Mouse (Mus musculus): ENCODE data around the gene Gm10310. TPM values are rescaled to one million over a fixed set of nuclear protein-coding genes. Genes with fewer than 3 reads are reported as not detected.

The Gm10310 gene
- 0.15 TPM for total RNA-seq (2023)

DNA sequence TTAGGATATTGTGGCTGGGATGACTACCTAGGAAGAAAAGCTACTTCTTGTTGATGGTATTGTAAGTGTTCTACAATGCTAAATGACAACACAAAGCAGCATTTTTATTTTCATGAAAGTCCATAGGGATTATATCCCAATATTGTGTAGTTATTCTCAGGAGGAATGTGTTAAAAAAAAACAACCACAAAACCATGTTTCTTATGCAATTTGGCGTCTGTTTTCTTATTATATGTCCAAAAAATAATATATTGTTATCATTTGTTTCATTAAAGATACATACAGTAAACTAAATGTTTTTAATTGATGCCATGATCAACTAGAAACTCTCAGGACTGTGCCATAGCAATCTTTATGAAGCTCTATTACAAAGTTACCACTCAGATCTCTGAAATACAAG is at the start of gene Gm10310:
Gm10310 (minus strand) TSS at position 101 of the 400 bp plus-strand sequence.

DNA sequence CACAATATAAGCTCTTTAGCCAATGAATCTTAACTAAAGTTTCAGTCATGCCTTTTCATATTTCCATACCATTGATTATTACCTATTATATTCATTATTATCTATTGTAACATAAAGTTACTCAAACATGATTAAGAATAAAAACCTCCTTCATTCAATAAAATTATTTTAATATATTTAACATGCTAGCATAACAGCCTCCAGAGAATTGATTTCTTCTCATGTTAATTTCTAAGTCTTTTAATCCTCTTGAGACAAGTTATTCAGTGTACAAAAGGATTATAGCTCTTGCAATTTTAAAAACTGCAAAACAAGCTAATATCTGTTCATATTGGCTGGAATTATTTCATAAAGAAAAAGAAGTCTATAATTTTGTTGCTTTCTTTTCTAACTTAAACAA is 45.2 kb upstream of the Gm10310 start, which contains the start of gene Olfr821:
Olfr821 (plus strand) TSS at position 301 of the 400 bp plus-strand sequence.

DNA sequence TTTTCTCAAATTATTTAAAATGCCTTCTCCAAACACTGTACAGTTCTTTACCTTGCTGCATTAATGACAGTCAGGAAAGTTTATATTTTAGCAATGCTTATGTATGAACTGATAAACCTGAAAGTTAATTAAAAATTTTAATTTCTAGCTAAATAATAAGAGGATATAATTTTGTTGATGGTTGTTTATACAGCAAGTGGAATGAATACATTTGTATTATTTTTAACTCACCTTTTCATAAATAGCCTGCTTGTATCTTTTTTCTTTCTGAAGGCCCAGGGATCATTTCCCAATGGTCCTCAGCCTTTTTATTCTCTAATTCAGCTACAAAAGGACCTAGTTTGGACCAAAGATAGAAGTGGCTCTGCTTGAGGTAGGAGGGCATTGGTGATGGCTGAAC is 27.5 kb upstream of the Gm10310 start, which contains the start of gene Olfr820:
Olfr820 (plus strand) TSS at position 301 of the 400 bp plus-strand sequence.

DNA sequence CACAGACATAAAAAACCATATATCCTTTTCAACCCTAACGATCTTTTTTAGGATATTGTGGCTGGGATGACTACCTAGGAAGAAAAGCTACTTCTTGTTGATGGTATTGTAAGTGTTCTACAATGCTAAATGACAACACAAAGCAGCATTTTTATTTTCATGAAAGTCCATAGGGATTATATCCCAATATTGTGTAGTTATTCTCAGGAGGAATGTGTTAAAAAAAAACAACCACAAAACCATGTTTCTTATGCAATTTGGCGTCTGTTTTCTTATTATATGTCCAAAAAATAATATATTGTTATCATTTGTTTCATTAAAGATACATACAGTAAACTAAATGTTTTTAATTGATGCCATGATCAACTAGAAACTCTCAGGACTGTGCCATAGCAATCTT is 8.8 kb downstream of the Gm10310 start, which contains the start of gene Olfr247:
Olfr247 (minus strand) TSS at position 101 of the 400 bp plus-strand sequence.

DNA sequence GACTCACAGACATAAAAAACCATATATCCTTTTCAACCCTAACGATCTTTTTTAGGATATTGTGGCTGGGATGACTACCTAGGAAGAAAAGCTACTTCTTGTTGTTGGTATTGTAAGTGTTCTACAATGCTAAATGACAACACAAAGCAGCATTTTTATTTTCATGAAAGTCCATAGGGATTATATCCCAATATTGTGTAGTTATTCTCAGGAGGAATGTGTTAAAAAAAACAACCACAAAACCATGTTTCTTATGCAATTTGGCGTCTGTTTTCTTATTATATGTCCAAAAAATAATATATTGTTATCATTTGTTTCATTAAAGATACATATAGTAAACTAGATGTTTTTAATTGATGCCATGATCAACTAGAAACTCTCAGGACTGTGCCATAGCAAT is 17.7 kb downstream of the Gm10310 start, which contains the start of gene Olfr819:
Olfr819 (minus strand) TSS at position 101 of the 400 bp plus-strand sequence.

DNA sequence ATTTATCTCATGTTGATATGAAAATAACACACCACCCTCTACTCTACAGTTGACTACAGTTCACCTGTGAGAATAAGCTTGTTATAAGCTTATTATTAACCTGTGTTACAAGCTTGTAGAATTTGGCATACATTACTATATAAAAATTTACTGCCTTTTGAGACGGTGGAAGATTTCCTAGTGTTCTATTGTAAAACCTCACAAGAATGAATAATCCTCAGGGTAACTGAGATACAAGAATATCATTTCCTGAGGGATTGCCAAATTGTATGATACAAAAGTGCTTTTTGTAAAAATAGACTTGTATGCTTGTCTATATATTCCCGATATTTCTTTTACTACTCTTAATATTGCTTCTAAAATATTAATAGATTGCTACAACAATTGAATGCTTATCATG is 35.9 kb downstream of the Gm10310 start, which contains the start of gene Olfr818:
Olfr818 (minus strand) TSS at position 101 of the 400 bp plus-strand sequence.

Other genes with a start within 250 kb of the Gm10310 start
- not detected for gene Olfr806, start 243.1 kb downstream of the Gm10310 start, total RNA-seq (2023)
- gene Olfr807, start 227.3 kb downstream of the Gm10310 start, total RNA-seq (2023): not detected
- not detected for gene Olfr808, start 219.6 kb downstream of the Gm10310 start, total RNA-seq (2023)
- gene Olfr809, start 210.4 kb downstream of the Gm10310 start, total RNA-seq (2023): not detected
- gene Olfr810, start 190.1 kb downstream of the Gm10310 start, total RNA-seq (2023): not detected
- not detected for gene Olfr811, start 180.7 kb downstream of the Gm10310 start, total RNA-seq (2023)
- not detected for gene Olfr812, start 139.0 kb downstream of the Gm10310 start, total RNA-seq (2023)
- not detected for gene Olfr813, start 129.7 kb downstream of the Gm10310 start, total RNA-seq (2023)
- not detected for gene Olfr814, start 105.2 kb downstream of the Gm10310 start, total RNA-seq (2023)
- not detected for gene Olfr815, start 79.2 kb downstream of the Gm10310 start, total RNA-seq (2023)
- not detected for gene Olfr816, start 69.5 kb downstream of the Gm10310 start, total RNA-seq (2023)
- gene Olfr818, start 36.0 kb downstream of the Gm10310 start, total RNA-seq (2023): not detected
- gene Olfr819, start 17.8 kb downstream of the Gm10310 start, total RNA-seq (2023): not detected
- gene Olfr247, start 8.9 kb downstream of the Gm10310 start, total RNA-seq (2023): not detected
- not detected for gene Olfr820, start 27.6 kb upstream of the Gm10310 start, total RNA-seq (2023)
- gene Olfr821, start 45.3 kb upstream of the Gm10310 start, total RNA-seq (2023): not detected
- not detected for gene Olfr822, start 86.1 kb upstream of the Gm10310 start, total RNA-seq (2023)
- not detected for gene Olfr823, start 130.3 kb upstream of the Gm10310 start, total RNA-seq (2023)
- gene Olfr824, start 144.9 kb upstream of the Gm10310 start, total RNA-seq (2023): not detected
- not detected for gene Olfr825, start 181.7 kb upstream of the Gm10310 start, total RNA-seq (2023)
- not detected for gene Olfr826, start 199.1 kb upstream of the Gm10310 start, total RNA-seq (2023)
- gene Olfr827, start 229.3 kb upstream of the Gm10310 start, total RNA-seq (2023): not detected